Mouse (Mus musculus) limb, embryonic 11.5 days (tissue): ENCODE data around the gene Hsd11b2. TPM values are rescaled to one million over a fixed set of nuclear protein-coding genes. Genes with fewer than 3 reads are reported as not detected.
A peak's percentile ranks its signal among the peaks of the same experiment; 100 is the strongest.

Experiments used
- ATAC-seq: fragments of 200-750 bp; cut with Nextera tagmentation; 2 replicates; pipeline ENCODE4 v1.8.0; 2017; ENCODE audit warnings: low read depth; ENCODE audit not compliant: insufficient number of reproducible peaks, low FRiP score, low TSS enrichment
- DNase-seq: peaks from one replicate; pipeline ENCODE4 v3.0.0-alpha.2; 2015; ENCODE audit warnings: low spot score
- H3K27ac ChIP-seq: fragments of 300-500 bp; sonication (generic); replicated peaks from 2 replicates; pipeline ENCODE4 v1.5.1; 2014; ENCODE audit warnings: low read depth, mild to moderate bottlenecking, low read length
- H3K27me3 ChIP-seq: fragments of 300-500 bp; sonication (generic); 2 replicates; pipeline ENCODE4 v1.6.1; 2014; ENCODE audit warnings: mild to moderate bottlenecking, low read length, mixed read lengths; ENCODE audit not compliant: control insufficient read depth, insufficient read depth
- H3K36me3 ChIP-seq: fragments of 300-500 bp; sonication (generic); 2 replicates; pipeline ENCODE4 v1.6.1; 2014; ENCODE audit warnings: mild to moderate bottlenecking, low read length, moderate library complexity, mixed read lengths; ENCODE audit not compliant: control insufficient read depth, insufficient read depth
- H3K4me1 ChIP-seq: fragments of 300-500 bp; sonication (generic); 2 replicates; pipeline ENCODE4 v1.6.1; 2014; ENCODE audit warnings: low read length, mixed read lengths; ENCODE audit not compliant: control insufficient read depth, insufficient read depth
- H3K4me2 ChIP-seq: fragments of 300-500 bp; sonication (generic); 2 replicates; pipeline ENCODE4 v1.6.1; 2014; ENCODE audit warnings: low read depth, mild to moderate bottlenecking, moderate library complexity; ENCODE audit not compliant: severe bottlenecking
- H3K4me3 ChIP-seq: fragments of 300-500 bp; sonication (generic); 2 replicates; pipeline ENCODE4 v1.5.1; 2014; ENCODE audit warnings: low read depth, low read length
- H3K9ac ChIP-seq: fragments of 300-500 bp; sonication (generic); 2 replicates; pipeline ENCODE4 v1.6.1; 2014; ENCODE audit warnings: mild to moderate bottlenecking, low read length
- H3K9me3 ChIP-seq: fragments of 300-500 bp; sonication (generic); 2 replicates; pipeline ENCODE4 v1.6.1; 2016; ENCODE audit warnings: low read length; ENCODE audit not compliant: control insufficient read depth
- WGBS: fragments of 180-500 bp; shearing (Covaris S2); extraction: QIAGEN DNeasy Blood & Tissue Kit; methylation state at CpG from one replicate; pipeline ENCODE4 v1.1.7; 2014; 5-methylcytosine and 5-hydroxymethylcytosine counted together
- polyA plus RNA-seq: library from polyadenylated mRNA; unstranded; fragments of >200 nt; fragmentation: Nextera tagmentation; extraction: Ambion mirVana; gene quantifications from 2 replicates; pipeline ENCODE4 v1.2.1, GENCODE M21; 2014

Gene Hsd11b2
- polyA plus RNA-seq, 1 experiment from 2014 or later, result 71.0 TPM

DNA sequence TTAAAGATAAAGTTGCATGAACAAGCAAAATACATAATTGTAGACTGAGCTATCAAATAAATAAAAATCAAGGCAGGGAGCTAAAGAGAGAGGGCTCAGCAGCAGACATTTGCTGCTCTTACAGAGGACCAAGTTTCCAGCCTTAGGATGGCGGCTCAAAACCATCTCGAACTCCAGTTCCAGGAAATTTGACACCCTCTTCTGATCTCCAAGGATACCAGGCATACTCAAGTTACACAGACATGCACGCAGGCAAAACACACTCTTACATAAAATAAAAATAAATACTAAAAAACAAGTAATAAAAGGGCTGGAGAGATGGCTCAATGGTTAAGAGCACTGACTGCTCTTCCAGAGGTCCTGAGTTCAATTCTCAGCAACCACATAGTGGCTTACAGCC, 25.1 kb upstream of the Hsd11b2 start:
- Histone ChIP-seq H3K9me3 (no peaks in the 10 kb centered on the region), H3K27ac (no peak overlapping the region), H3K36me3 (no peaks in the 10 kb centered on the region), H3K4me3 (no peak overlapping the region), H3K9ac (no peak overlapping the region), H3K4me2 (no peak overlapping the region), H3K27me3 (no peaks in the 10 kb centered on the region), H3K4me1 (peaks cover 19% of the 10 kb centered on the region)
- no peak for ATAC-seq
- 10% methylated on average over 3 of the region's 3 CpGs for WGBS
- no peak for DNase-seq

DNA sequence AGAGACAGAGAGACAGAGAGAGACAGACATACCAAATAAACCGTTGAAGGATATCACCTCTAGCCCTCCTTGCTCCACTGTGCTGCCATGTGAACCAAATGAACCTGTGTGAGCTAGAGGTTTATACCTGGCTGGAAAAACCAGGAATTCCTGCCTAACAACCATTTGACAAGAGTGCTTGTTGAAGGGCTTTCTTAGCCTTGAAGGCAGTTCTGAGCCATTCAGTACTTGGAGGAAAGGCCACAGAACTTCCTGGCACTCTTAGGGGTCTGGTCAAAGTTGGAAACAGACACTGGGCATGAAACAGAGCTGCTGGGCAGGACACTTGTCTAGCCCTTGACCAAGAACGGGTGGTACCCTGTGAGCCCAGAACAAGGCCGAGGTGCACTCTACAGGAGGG, 24.0 kb upstream of the Hsd11b2 start:
- no peak overlapping the region for H3K4me3 ChIP-seq
- no peak overlapping the region for H3K4me2 ChIP-seq
- H3K27ac ChIP-seq, result no peak overlapping the region
- WGBS, result 83% methylated on average over 3 of the region's 3 CpGs
- H3K9me3 ChIP-seq, result no peaks in the 10 kb centered on the region
- no peak overlapping the region for H3K9ac ChIP-seq
- peaks cover 19% of the 10 kb centered on the region for H3K4me1 ChIP-seq
- DNase-seq (no peak), ATAC-seq (no peak)
- no peaks in the 10 kb centered on the region for H3K27me3 ChIP-seq
- H3K36me3 ChIP-seq, result no peaks in the 10 kb centered on the region

- peak overlapping the region; percentile 68 for H3K4me3 ChIP-seq
- H3K27me3 ChIP-seq, result no peaks in the 10 kb centered on the region
- WGBS, result 38% methylated on average over 17 of the region's 17 CpGs
- peaks cover 19% of the 10 kb centered on the region for H3K4me1 ChIP-seq
- no peak overlapping the region for H3K27ac ChIP-seq
- peak overlapping the region; percentile 77 for H3K4me2 ChIP-seq
- no peak for DNase-seq
- H3K9me3 ChIP-seq, result no peaks in the 10 kb centered on the region
- H3K36me3 ChIP-seq, result no peaks in the 10 kb centered on the region
- ATAC-seq, result no peak
- H3K9ac ChIP-seq, result no peak overlapping the region; the same call in 1 of the 2 replicates
These were observed 22.9 kb upstream of the Hsd11b2 start for GRCm38 (mm10) chr8:105495350-105496302.

- Histone ChIP-seq H3K4me1 (peaks cover 19% of the 10 kb centered on the region), H3K4me3 (peak within 1 kb of the TSS; percentile 68), H3K4me2 (peak within 1 kb of the TSS; percentile 77), H3K9ac (peak within 1 kb of the TSS; percentile 67), H3K9me3 (no peaks in the 10 kb centered on the region), H3K27ac (no peak within 1 kb of the TSS; the same call in 1 of the 2 replicates), H3K27me3 (no peaks in the 10 kb centered on the region), H3K36me3 (no peaks in the 10 kb centered on the region)
- ATAC-seq (peak; percentile 79), DNase-seq (peak; percentile 94)
- under 1% methylated on average over 66 of the region's 68 CpGs for WGBS
These were observed 21.9 kb upstream of the Hsd11b2 start, which contains the start of gene Zdhhc1 for GRCm38 (mm10) chr8:105496439-105497180. Zdhhc1 (minus strand) TSS chr8:105496902.

GRCm38 (mm10) chr8:105499787-105500186, 18.8 kb upstream of the Hsd11b2 start:
- 70% methylated on average over 12 of the region's 12 CpGs for WGBS
- H3K4me3 ChIP-seq, result no peak overlapping the region
- no peaks in the 10 kb centered on the region for H3K9me3 ChIP-seq
- ATAC-seq (no peak), DNase-seq (no peak)
- no peak overlapping the region for H3K27ac ChIP-seq
- no peak overlapping the region for H3K4me2 ChIP-seq
- H3K9ac ChIP-seq, result no peak overlapping the region
- peaks cover 16% of the 10 kb centered on the region for H3K4me1 ChIP-seq
- no peaks in the 10 kb centered on the region for H3K36me3 ChIP-seq
- no peaks in the 10 kb centered on the region for H3K27me3 ChIP-seq

DNA sequence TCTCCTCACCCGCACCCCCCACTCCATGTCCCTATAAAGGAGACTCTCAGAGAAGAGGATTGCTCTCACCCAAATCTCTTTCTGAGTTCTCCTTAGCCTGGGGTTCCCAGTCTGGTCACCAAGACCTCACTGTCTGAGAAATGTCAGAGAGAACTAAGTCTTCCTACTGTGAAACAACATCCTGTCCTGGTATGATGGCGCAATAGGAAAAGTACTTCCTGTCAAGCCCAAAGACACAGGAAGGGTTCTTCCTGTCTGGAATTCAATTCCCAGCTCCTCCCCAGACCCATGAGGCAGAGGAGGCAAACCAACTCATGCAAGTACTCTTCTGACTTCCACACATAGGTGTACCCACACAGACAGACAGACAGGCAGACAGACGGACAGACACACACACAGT, 13.9 kb upstream of the Hsd11b2 start:
- ATAC-seq, result no peak
- 96% methylated on average over 3 of the region's 3 CpGs for WGBS
- Histone ChIP-seq H3K4me2 (no peak overlapping the region), H3K9ac (no peak overlapping the region), H3K27ac (no peak overlapping the region), H3K36me3 (no peaks in the 10 kb centered on the region), H3K27me3 (no peaks in the 10 kb centered on the region), H3K4me1 (peaks cover 14% of the 10 kb centered on the region), H3K9me3 (no peaks in the 10 kb centered on the region), H3K4me3 (no peak overlapping the region)
- DNase-seq, result no peak

DNA sequence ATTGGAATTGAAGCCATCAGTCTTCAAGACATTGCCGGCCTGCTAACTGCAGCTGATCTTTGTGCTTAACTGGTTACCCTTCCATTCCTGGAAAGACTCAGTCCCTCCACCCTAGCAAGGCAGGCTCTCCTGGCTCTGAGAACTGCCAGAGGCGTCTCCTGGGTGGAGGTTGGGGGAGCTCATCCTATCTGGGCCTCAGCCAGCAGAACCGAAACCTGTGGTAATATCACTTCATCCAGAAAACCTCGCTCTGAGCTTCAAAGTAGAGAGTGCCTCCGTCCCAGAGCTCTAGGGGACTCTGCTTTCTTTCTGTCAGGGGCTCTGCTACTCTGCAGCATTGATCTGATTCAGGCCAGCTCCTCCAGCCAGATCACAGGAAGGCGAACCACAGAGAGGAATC, 11.6 kb upstream of the Hsd11b2 start:
- Histone ChIP-seq H3K4me1 (peaks cover 24% of the 10 kb centered on the region), H3K9me3 (no peaks in the 10 kb centered on the region), H3K27ac (no peak overlapping the region), H3K9ac (no peak overlapping the region), H3K36me3 (no peaks in the 10 kb centered on the region), H3K4me2 (no peak overlapping the region), H3K27me3 (no peaks in the 10 kb centered on the region), H3K4me3 (no peak overlapping the region)
- DNase-seq (no peak), ATAC-seq (no peak)
- 70% methylated on average over 6 of the region's 6 CpGs for WGBS

DNA sequence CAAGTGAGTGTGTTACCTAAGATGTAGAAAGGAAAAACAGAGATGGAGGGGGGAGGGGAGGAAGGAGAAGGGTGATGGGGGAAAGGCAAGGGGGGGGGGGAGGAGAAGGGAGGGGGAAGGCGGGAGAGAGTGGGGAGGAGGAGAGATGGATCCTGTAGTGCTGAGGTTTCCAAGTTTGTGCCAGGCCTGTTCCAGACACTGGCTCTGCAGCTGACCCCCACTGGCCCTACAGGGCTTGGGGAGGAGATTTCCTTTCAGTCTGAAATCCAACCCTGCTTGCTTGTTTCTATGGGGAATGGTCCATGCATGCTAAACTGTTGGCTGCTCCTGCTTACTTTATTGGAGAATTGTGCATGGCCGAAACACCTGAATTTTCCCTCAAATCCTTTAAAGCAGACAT, 9.8 kb upstream of the Hsd11b2 start:
- Histone ChIP-seq H3K27ac (peak overlapping the region; percentile 80), H3K4me1 (peaks cover 27% of the 10 kb centered on the region), H3K9me3 (no peaks in the 10 kb centered on the region), H3K4me2 (peak overlapping the region; percentile 15; the same call in 1 of the 2 replicates), H3K4me3 (no peak overlapping the region), H3K9ac (no peak overlapping the region), H3K27me3 (no peaks in the 10 kb centered on the region), H3K36me3 (no peaks in the 10 kb centered on the region)
- DNase-seq (peak; percentile 56), ATAC-seq (peak; percentile 81)
- 26% methylated on average over 2 of the region's 2 CpGs for WGBS
